Mouse (Mus musculus) thymus, adult 2 months (tissue): ENCODE data around the gene Cryba2.

Experiments used
- CTCF ChIP-seq: fragments of 200-500 bp; IDR thresholded peaks from 2 replicates; pipeline ENCODE4 v1.5.1; 2012; ENCODE audit warnings: mild to moderate bottlenecking, control low read depth, low read length, moderate library complexity, borderline replicate concordance; ENCODE audit not compliant: control insufficient read depth, poor library complexity, insufficient read depth; ENCODE audit errors: extremely low read depth
- POLR2A ChIP-seq: fragments of 200-500 bp; IDR thresholded peaks from 2 replicates; pipeline ENCODE4 v1.6.1; 2012; ENCODE audit warnings: mild to moderate bottlenecking, low read length, control low read depth, moderate library complexity; ENCODE audit not compliant: control insufficient read depth, poor library complexity, insufficient read depth; ENCODE audit errors: extremely low read depth

- TF ChIP-seq CTCF (no peak), POLR2A (no peak)
These were observed 36.6 kb downstream of the Cryba2 start for GRCm38 (mm10) chr1:74856439-74856720.
